Comparison of ENCODE assay signal across 16 mouse cellular contexts in genomic region chr13:46433880-46434560, GRCm38 (mm10). TPM values are rescaled to one million over a fixed set of nuclear protein-coding genes. Genes with fewer than 3 reads are reported as not detected.
DNase-seq lines count a peak whose midpoint lies in the region; ATAC-seq and TF ChIP-seq lines count a peak whose summit lies in the region.
"Had no signal": no experiment of that assay in that cellular context is flagged by ENCODE, and none has a peak within 500 bp of the region (broad histone marks: within the 10 kb centered on the region; RNA-seq: fewer than 3 reads in every experiment).

No protein-coding gene starts in this region.

- no peak for ATAC-seq in forebrain, embryonic 16.5 days
- ATAC-seq in forebrain, embryonic 15.5 days (replicated peaks), result no peak
- no peak for ATAC-seq in midbrain, embryonic 12.5 days (ENCODE audit: low FRiP score, low read depth)
- ATAC-seq: Patski had no signal

- peak overlapping the region; percentile 32 for H3K4me3 ChIP-seq in forebrain, embryonic 10.5 days
- no peak overlapping the region for H3K4me3 ChIP-seq in forebrain, embryonic 16.5 days (replicated peaks; ENCODE audit: low read length)
- H3K4me3 ChIP-seq in forebrain, embryonic 15.5 days, result no peak overlapping the region
- H3K4me3 ChIP-seq in midbrain, embryonic 12.5 days, result no peak overlapping the region
- no peak overlapping the region for H3K4me3 ChIP-seq in cerebellum, adult 2 months (replicated peaks; ENCODE audit: insufficient read depth, low read depth, low read length)
- H3K4me3 ChIP-seq: gastrocnemius, adult 2 months; heart, embryonic 13.5 days; lung, embryonic 15.5 days had no signal

- no peak overlapping the region for H3K9ac ChIP-seq in forebrain, embryonic 16.5 days (replicated peaks; ENCODE audit: low read depth, low read length)
- H3K9ac ChIP-seq in forebrain, embryonic 15.5 days (replicated peaks), result no peak overlapping the region
- no peak overlapping the region for H3K9ac ChIP-seq in midbrain, embryonic 12.5 days (replicated peaks)
- H3K9ac ChIP-seq: heart, embryonic 13.5 days; lung, embryonic 15.5 days had no signal

- WGBS in forebrain, embryonic 10.5 days, result 27% methylated on average over 8 of the region's 8 CpGs
- 6% methylated on average over 8 of the region's 8 CpGs for WGBS in forebrain, embryonic 16.5 days
- 4% methylated on average over 8 of the region's 8 CpGs for WGBS in forebrain, embryonic 15.5 days
- WGBS in midbrain, embryonic 12.5 days, result 12% methylated on average over 8 of the region's 8 CpGs
- WGBS in cerebellum, adult 2 months, result 31% methylated on average over 8 of the region's 8 CpGs

- H3K4me2 ChIP-seq in forebrain, embryonic 16.5 days (ENCODE audit: low read length), result no peak overlapping the region
- H3K4me2 ChIP-seq in forebrain, embryonic 15.5 days (replicated peaks), result no peak overlapping the region
- H3K4me2 ChIP-seq in midbrain, embryonic 12.5 days (replicated peaks), result peak overlapping the region; percentile 22
- H3K4me2 ChIP-seq: heart, embryonic 13.5 days; lung, embryonic 15.5 days had no signal

- peaks cover 19% of the 10 kb centered on the region for H3K4me1 ChIP-seq in forebrain, embryonic 10.5 days
- H3K4me1 ChIP-seq in forebrain, embryonic 16.5 days (replicated peaks; ENCODE audit: control insufficient read depth, insufficient read depth, low read length), result peaks cover 9% of the 10 kb centered on the region
- peaks cover 16% of the 10 kb centered on the region for H3K4me1 ChIP-seq in forebrain, embryonic 15.5 days
- H3K4me1 ChIP-seq in midbrain, embryonic 12.5 days, result peaks cover 13% of the 10 kb centered on the region
- H3K4me1 ChIP-seq in cerebellum, adult 2 months (ENCODE audit: control insufficient read depth, insufficient read depth, low read length), result no peaks in the 10 kb centered on the region
- H3K4me1 ChIP-seq: lung, embryonic 15.5 days had no signal

- peak overlapping the region; percentile 74 for H3K27ac ChIP-seq in forebrain, embryonic 10.5 days
- H3K27ac ChIP-seq in forebrain, embryonic 16.5 days (ENCODE audit: low read length), result no peak overlapping the region; the same call in 1 of the 2 replicates
- 0 out of 2 replicates have a peak overlapping the region, but pooled peaks have one; percentile 23 for H3K27ac ChIP-seq in forebrain, embryonic 15.5 days (replicated peaks)
- no peak overlapping the region for H3K27ac ChIP-seq in midbrain, embryonic 12.5 days (replicated peaks)
- H3K27ac ChIP-seq in cerebellum, adult 2 months (ENCODE audit: insufficient read depth, low read length), result no peak overlapping the region
- H3K27ac ChIP-seq: gastrocnemius, adult 2 months; heart, embryonic 13.5 days; lung, embryonic 15.5 days had no signal

- DNase-seq in forebrain, embryonic 10.5 days (ENCODE audit: extremely low spot score, low spot score), result no peak
- peak; percentile 63 for DNase-seq in embryo, embryonic 10 days (ENCODE audit: low spot score)
- no peak for DNase-seq in adrenal gland, adult 18-20 months (ENCODE audit: low spot score in 2 of 2)
- DNase-seq in cerebellum, adult 2 months, result no peak
- DNase-seq in kidney, adult 18-20 months, result no peak
- DNase-seq: adrenal gland, adult 2 months; cerebellum, postnatal 14 days; gastrocnemius, adult 2 months had no signal

- H3K36me3 ChIP-seq in forebrain, embryonic 10.5 days (replicated peaks), result peaks cover 19% of the 10 kb centered on the region
- peaks cover 6% of the 10 kb centered on the region; the same call in 1 of the 2 replicates for H3K36me3 ChIP-seq in forebrain, embryonic 16.5 days (ENCODE audit: control insufficient read depth, insufficient read depth)
- peaks cover 10% of the 10 kb centered on the region for H3K36me3 ChIP-seq in forebrain, embryonic 15.5 days
- peaks cover 11% of the 10 kb centered on the region for H3K36me3 ChIP-seq in midbrain, embryonic 12.5 days

- TF ChIP-seq CTCF in cerebellum, adult 2 months (IDR thresholded peaks at IDR 0.05; ENCODE audit: borderline replicate concordance, insufficient read depth, low read depth, low read length), result no peak

- peaks cover 2% of the 10 kb centered on the region; the same call in 1 of the 2 replicates for H3K9me3 ChIP-seq in forebrain, embryonic 10.5 days
- no peaks in the 10 kb centered on the region for H3K9me3 ChIP-seq in forebrain, embryonic 16.5 days (ENCODE audit: control insufficient read depth, low read length)
- H3K9me3 ChIP-seq in forebrain, embryonic 15.5 days, result no peaks in the 10 kb centered on the region
- no peaks in the 10 kb centered on the region for H3K9me3 ChIP-seq in midbrain, embryonic 12.5 days
- H3K9me3 ChIP-seq: heart, embryonic 13.5 days; lung, embryonic 15.5 days had no signal

- no peaks in the 10 kb centered on the region for H3K27me3 ChIP-seq in forebrain, embryonic 10.5 days (ENCODE audit: poor library complexity, severe bottlenecking)
- H3K27me3 ChIP-seq in forebrain, embryonic 16.5 days (replicated peaks; ENCODE audit: control insufficient read depth, insufficient read depth, low read length), result no peaks in the 10 kb centered on the region
- no peaks in the 10 kb centered on the region for H3K27me3 ChIP-seq in forebrain, embryonic 15.5 days
- H3K27me3 ChIP-seq in midbrain, embryonic 12.5 days, result no peaks in the 10 kb centered on the region
- H3K27me3 ChIP-seq in cerebellum, adult 2 months (ENCODE audit: control insufficient read depth, insufficient read depth, low read length), result no peaks in the 10 kb centered on the region
- H3K27me3 ChIP-seq: heart, embryonic 13.5 days had no signal

- no peak for TF ChIP-seq POLR2A in cerebellum, adult 2 months (IDR thresholded peaks at IDR 0.05; ENCODE audit: borderline replicate concordance, insufficient read depth, low read length)

RNA-seq across cellular contexts. Expression of gene Rbm24, which starts 15.8 kb away (rescaled TPM):
- polyA plus RNA-seq in forebrain, embryonic 10.5 days (2016; fragmentation: Nextera tagmentation; extraction: Ambion mirVana), result 1.4 and 1.5 TPM in 2 replicates
- polyA plus RNA-seq in forebrain, embryonic 16.5 days (2015; fragmentation: Nextera tagmentation; extraction: Ambion mirVana), result 8.2 and 8.4 TPM in 2 replicates
- polyA plus RNA-seq in forebrain, embryonic 15.5 days (2015; fragmentation: Nextera tagmentation; extraction: Ambion mirVana), result 9.4 and 9.7 TPM in 2 replicates
- 2.9 and 3.1 TPM in 2 replicates for polyA plus RNA-seq in midbrain, embryonic 12.5 days (2016; fragmentation: Nextera tagmentation; extraction: Ambion mirVana)
- 1 to 10 TPM; 2.2 to 4.6 TPM for total RNA-seq in adrenal gland, adult 18-20 months (2021)
- 5.0 and 5.2 TPM in 2 replicates for polyA plus RNA-seq in cerebellum, adult 2 months (2012; rRNA removed)
- total RNA-seq: megakaryocyte, adult 5-6 weeks had no signal
- polyA plus RNA-seq: liver, adult 2 months had no signal

Comparison
In these comparisons a context has a peak if more than half of its experiments do, and no peak if none do; other contexts are left out.
1. H3K27ac ChIP-seq: peak in forebrain, embryonic 10.5 days (single experiment) and forebrain, embryonic 15.5 days (single experiment); none in forebrain, embryonic 16.5 days (single experiment), midbrain, embryonic 12.5 days (single experiment) and cerebellum, adult 2 months (single experiment).